Mouse (Mus musculus) heart, embryonic 11.5 days (tissue): Measurements from ENCODE around the gene Tle1. TPM values are rescaled to one million over a fixed set of nuclear protein-coding genes. Genes with fewer than 3 reads are reported as not detected.
A peak's percentile ranks its signal among the peaks of the same experiment; 100 is the strongest.

ENCODE experiments used
- ATAC-seq: fragments of 200-750 bp; cut with Nextera tagmentation; replicated peaks from 2 replicates; pipeline ENCODE4 v1.8.0; 2017; ENCODE audit warnings: moderate library complexity; ENCODE audit not compliant: insufficient number of reproducible peaks, low FRiP score, low TSS enrichment
- H3K27ac ChIP-seq: fragments of 300-500 bp; sonication (generic); 2 replicates; pipeline ENCODE4 v1.5.1; 2014; ENCODE audit warnings: mild to moderate bottlenecking, low read depth, low read length
- H3K27me3 ChIP-seq: fragments of 300-500 bp; sonication (generic); 2 replicates; pipeline ENCODE4 v1.6.1; 2014; ENCODE audit warnings: mild to moderate bottlenecking, low read length, mixed read lengths; ENCODE audit not compliant: control insufficient read depth, insufficient read depth
- H3K36me3 ChIP-seq: fragments of 300-500 bp; sonication (generic); 2 replicates; pipeline ENCODE4 v1.6.1; 2014; ENCODE audit warnings: mild to moderate bottlenecking, low read length, moderate library complexity, mixed read lengths; ENCODE audit not compliant: control insufficient read depth, insufficient read depth
- H3K4me1 ChIP-seq: fragments of 300-500 bp; sonication (generic); 2 replicates; pipeline ENCODE4 v1.6.1; 2014; ENCODE audit warnings: low read length; ENCODE audit not compliant: control insufficient read depth, insufficient read depth
- H3K4me2 ChIP-seq: fragments of 300-500 bp; sonication (generic); 2 replicates; pipeline ENCODE4 v1.6.1; 2014; ENCODE audit warnings: mild to moderate bottlenecking, moderate library complexity
- H3K4me3 ChIP-seq: fragments of 300-500 bp; sonication (generic); 2 replicates; pipeline ENCODE4 v1.5.1; 2014; ENCODE audit warnings: low read depth, low read length
- H3K9ac ChIP-seq: fragments of 300-500 bp; sonication (generic); 2 replicates; pipeline ENCODE4 v1.6.1; 2014; ENCODE audit warnings: mild to moderate bottlenecking, low read depth, low read length, moderate library complexity
- H3K9me3 ChIP-seq: fragments of 300-500 bp; sonication (generic); replicated peaks from 2 replicates; pipeline ENCODE4 v1.6.1; 2016; ENCODE audit warnings: low read length; ENCODE audit not compliant: control insufficient read depth
- WGBS: fragments of 180-500 bp; shearing (Covaris S2); extraction: QIAGEN DNeasy Blood & Tissue Kit; methylation state at CpG from one replicate; pipeline ENCODE4 v1.1.7; 2014; ENCODE audit not compliant: insufficient replicate concordance; 5-methylcytosine and 5-hydroxymethylcytosine counted together
- polyA plus RNA-seq: library from polyadenylated mRNA; unstranded; fragments of >200 nt; fragmentation: Nextera tagmentation; extraction: Ambion mirVana; gene quantifications from 2 replicates; pipeline ENCODE4 v1.2.1, GENCODE M21; 2014

Gene Tle1
- polyA plus RNA-seq, 1 experiment from 2014 or later, result 11.7 TPM

DNA sequence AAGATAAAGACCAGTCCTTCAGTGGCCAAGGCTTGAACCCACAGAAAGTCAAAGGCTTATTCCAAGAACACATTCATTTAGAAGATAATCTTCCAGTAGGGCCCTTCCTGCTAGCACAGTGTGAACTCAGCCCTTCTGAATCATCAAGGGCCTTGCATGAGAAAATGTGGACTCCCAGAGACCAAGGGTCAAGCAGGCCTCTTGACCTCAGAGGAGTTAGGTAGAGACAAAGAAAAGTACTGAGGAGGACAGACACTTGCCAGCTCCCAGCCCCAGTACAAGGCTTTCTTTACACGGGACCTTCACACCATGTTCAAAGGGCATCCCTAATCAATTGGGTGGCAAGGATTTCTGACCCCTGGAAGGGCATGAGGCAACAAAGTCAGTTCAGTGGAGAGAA lies 77.9 kb downstream of the Tle1 start:
- Histone ChIP-seq H3K4me2 (no peak overlapping the region), H3K27ac (no peak overlapping the region), H3K4me3 (no peak overlapping the region), H3K9me3 (no peaks in the 10 kb centered on the region), H3K36me3 (peaks cover 7% of the 10 kb centered on the region), H3K4me1 (no peaks in the 10 kb centered on the region), H3K27me3 (peaks cover 2% of the 10 kb centered on the region; the same call in 1 of the 2 replicates), H3K9ac (no peak overlapping the region)
- WGBS, result 13% methylated on average over 1 of the region's 1 CpGs
- ATAC-seq, result no peak

DNA sequence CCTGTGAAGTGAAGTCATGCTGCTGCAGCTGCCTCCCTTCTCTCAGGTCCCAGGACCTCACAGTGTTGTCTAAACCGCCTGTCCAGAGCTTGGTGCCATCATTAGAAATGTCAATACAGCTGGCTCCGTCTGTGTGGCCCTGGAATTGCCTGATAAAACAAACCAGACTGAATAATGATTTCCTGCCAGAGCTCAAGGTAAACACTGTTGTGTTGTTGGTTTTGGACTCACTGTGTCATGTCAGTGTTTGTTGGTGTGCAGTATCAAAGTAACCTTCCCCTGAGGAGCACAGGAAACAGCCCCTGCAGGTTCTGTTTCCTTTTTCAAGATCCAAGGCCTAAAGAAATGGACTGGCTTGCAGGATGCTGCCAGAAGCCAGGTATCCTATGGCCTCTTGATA lies 78.4 kb downstream of the Tle1 start:
- Histone ChIP-seq H3K4me1 (no peaks in the 10 kb centered on the region), H3K9me3 (no peaks in the 10 kb centered on the region), H3K4me2 (no peak overlapping the region), H3K4me3 (no peak overlapping the region), H3K27ac (no peak overlapping the region), H3K9ac (no peak overlapping the region), H3K27me3 (peaks cover 2% of the 10 kb centered on the region; the same call in 1 of the 2 replicates), H3K36me3 (peaks cover 7% of the 10 kb centered on the region)
- peak; percentile 42; the same call in 1 of the 2 replicates for ATAC-seq
- WGBS, result 44% methylated on average over 2 of the region's 2 CpGs

DNA sequence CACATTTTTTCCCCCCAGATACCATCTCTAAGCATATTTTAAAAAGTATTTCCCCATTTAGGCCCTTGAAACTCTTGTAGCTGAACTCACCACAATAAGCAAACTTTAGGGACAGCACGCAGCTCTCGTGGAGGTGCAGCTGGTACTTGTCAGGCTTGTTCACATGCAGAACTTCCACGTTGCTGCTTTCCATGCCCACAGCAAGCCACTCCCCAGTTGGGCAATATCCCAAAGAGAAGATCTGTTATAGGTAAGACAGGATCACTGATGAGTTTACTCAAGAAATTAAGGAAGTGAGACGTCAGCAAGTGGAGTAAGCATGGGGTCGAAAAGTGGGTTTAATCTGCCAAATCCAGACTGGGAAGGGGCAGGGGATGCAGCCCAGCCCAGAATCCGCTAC lies 80.7 kb downstream of the Tle1 start:
- Histone ChIP-seq H3K27me3 (no peaks in the 10 kb centered on the region), H3K4me3 (no peak overlapping the region), H3K27ac (no peak overlapping the region), H3K4me1 (no peaks in the 10 kb centered on the region), H3K9me3 (no peaks in the 10 kb centered on the region), H3K9ac (no peak overlapping the region), H3K36me3 (peaks cover 10% of the 10 kb centered on the region; the same call in 1 of the 2 replicates), H3K4me2 (no peak overlapping the region)
- WGBS, result 88% methylated on average over 6 of the region's 6 CpGs
- no peak for ATAC-seq

DNA sequence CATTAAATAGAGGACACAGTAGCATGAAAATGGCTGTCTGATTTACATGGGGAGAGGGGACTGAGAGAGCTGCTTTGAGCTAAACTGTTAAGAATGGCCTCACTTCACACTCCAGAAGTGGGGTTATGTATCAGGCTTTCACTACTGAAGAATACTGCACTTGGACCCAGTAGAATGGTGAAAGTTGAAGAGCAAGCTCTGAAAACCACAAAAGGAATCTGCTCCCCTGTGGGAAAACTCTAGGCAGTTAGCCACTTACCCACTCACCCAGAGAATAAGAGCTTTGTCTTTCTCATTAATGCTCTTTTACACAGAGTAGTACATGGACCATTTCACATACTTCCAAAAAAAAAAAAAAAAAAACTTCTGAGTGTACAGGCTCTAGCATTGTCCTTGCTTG lies 95.0 kb downstream of the Tle1 start:
- no peaks in the 10 kb centered on the region for H3K36me3 ChIP-seq
- H3K27ac ChIP-seq, result no peak overlapping the region
- no peaks in the 10 kb centered on the region for H3K9me3 ChIP-seq
- H3K9ac ChIP-seq, result no peak overlapping the region
- ATAC-seq, result no peak
- no peaks in the 10 kb centered on the region for H3K4me1 ChIP-seq
- no peaks in the 10 kb centered on the region for H3K27me3 ChIP-seq
- no peak overlapping the region for H3K4me2 ChIP-seq
- H3K4me3 ChIP-seq, result no peak overlapping the region

DNA sequence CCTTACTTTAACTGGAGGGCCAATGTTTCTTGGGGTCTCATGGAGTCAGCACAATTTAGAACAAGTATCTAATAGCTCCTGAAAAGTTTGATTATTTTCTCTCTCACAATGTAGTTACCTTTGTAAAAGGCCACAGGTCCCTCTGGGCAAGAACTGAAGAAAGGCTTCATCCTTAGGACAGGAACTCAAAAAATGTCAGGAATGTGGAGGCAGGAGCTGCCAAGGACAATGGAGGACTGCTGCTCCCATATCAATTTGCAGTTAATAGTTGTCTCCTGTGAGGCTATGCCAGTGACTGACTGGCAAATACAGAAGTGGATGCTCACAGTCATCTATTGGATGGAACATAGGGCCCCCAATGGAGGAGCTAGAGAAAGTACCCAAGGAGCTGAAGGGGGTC lies 96.5 kb downstream of the Tle1 start:
- no peaks in the 10 kb centered on the region for H3K9me3 ChIP-seq
- H3K27me3 ChIP-seq, result no peaks in the 10 kb centered on the region
- ATAC-seq, result no peak
- no peaks in the 10 kb centered on the region for H3K36me3 ChIP-seq
- H3K4me3 ChIP-seq, result no peak overlapping the region
- no peak overlapping the region for H3K4me2 ChIP-seq
- no peaks in the 10 kb centered on the region for H3K4me1 ChIP-seq
- no peak overlapping the region for H3K9ac ChIP-seq
- H3K27ac ChIP-seq, result no peak overlapping the region

DNA sequence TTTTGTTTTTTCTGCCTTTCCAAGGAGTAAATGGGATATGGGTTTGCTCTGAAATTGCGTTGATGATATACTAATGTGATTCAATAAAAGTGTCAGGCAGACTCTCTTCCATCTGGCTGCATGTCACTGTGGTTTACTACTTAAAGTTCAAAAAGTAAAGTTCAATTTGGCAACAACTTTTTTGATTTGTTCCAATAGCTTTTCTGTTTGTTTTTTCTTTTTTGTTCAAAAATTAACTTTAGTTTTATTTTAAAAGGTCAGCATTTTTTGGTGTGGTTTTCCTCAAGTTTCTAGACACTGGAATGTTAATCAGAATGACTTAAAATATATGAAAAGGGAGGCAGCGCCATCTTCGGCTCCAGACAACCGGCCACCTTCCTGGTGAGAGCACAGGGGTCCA lies 112.9 kb downstream of the Tle1 start:
- no peak overlapping the region for H3K4me3 ChIP-seq
- no peak overlapping the region for H3K27ac ChIP-seq
- WGBS, result 88% methylated on average over 4 of the region's 4 CpGs
- no peak overlapping the region for H3K9ac ChIP-seq
- no peaks in the 10 kb centered on the region for H3K27me3 ChIP-seq
- H3K4me1 ChIP-seq, result no peaks in the 10 kb centered on the region
- ATAC-seq, result no peak
- no peaks in the 10 kb centered on the region for H3K36me3 ChIP-seq
- H3K9me3 ChIP-seq, result no peaks in the 10 kb centered on the region
- no peak overlapping the region for H3K4me2 ChIP-seq

DNA sequence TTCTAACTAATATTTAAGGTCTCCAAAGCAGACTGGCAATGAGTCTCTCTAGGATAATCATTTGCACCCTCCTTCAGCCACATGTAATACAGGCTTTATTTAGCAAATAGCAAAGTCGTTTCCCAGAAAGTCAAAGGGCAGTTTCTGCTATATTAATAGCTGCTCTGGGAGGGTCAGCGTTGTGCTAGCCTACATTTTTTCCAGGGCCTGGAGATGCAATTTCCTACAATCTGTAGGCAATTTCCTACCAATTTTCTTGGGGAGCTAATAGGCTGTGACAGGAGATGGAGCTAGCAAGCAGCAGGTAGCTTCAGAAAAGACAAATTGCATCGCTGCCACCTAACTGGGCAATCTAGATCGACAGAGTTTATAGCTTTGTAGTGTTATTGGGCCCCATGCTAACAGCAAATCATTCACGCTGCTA lies 131.6 kb downstream of the Tle1 start:
- WGBS, result 59% methylated on average over 5 of the region's 5 CpGs
- no peak for ATAC-seq
- no peak overlapping the region for H3K9ac ChIP-seq
- H3K4me3 ChIP-seq, result no peak overlapping the region
- H3K4me1 ChIP-seq, result no peaks in the 10 kb centered on the region
- H3K27me3 ChIP-seq, result no peaks in the 10 kb centered on the region
- H3K9me3 ChIP-seq, result no peaks in the 10 kb centered on the region
- no peaks in the 10 kb centered on the region for H3K36me3 ChIP-seq
- H3K4me2 ChIP-seq, result no peak overlapping the region
- H3K27ac ChIP-seq, result no peak overlapping the region

DNA sequence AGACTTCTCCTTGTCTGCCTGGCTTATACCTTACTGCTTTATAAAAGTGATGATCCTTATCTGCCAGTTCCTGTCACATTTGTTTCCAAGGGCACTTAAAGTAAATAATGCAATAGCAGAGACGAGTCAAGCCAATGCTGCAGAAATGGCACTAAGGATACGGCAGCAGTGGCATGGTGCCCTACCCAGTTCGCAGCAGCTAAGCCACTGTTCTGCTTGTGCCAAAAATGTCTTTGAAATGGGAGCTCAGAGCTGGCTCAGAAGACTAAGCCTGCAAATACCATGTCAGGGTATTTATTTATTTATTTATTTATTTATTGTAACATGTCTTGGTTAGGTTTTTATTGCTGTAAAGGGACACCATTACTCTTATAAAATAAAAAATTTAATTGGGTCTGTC lies 132.8 kb downstream of the Tle1 start:
- 74% methylated on average over 3 of the region's 3 CpGs for WGBS
- Histone ChIP-seq H3K9me3 (no peaks in the 10 kb centered on the region), H3K36me3 (no peaks in the 10 kb centered on the region), H3K9ac (no peak overlapping the region), H3K27me3 (no peaks in the 10 kb centered on the region), H3K27ac (no peak overlapping the region), H3K4me1 (no peaks in the 10 kb centered on the region), H3K4me3 (no peak overlapping the region), H3K4me2 (no peak overlapping the region)
- no peak for ATAC-seq
